Mouse (Mus musculus): ENCODE measurements around the gene Lamtor3. TPM values are rescaled to one million over a fixed set of nuclear protein-coding genes. Genes with fewer than 3 reads are reported as not detected.

Lamtor3 gene
- polyA plus RNA-seq, 1 experiment from 2014 or later = 106 TPM

DNA sequence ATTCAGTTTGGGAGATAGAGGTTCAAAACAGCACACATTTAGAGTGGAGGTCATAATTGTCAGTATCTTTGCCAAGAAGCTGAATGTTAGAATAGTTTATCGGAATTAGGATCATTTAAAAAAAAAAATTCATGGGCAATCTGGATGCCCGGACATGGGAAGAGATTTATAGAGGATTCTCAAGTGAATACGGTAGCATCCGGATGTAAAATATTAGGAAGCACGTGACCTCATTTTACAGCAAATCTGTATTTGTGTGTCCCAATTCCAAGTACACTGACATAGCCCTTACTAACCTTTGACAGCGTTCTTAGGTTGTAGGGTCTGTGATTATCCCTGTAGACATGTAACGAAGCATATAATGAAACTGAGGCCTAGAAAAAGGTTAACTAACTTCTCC lies 1.1 kb downstream of the Lamtor3 start:
- Histone ChIP-seq H3K4me2 (replicated peaks; ENCODE audit: low read depth) (peak overlapping the region; percentile 49), H3K27ac (replicated peaks) (no peak overlapping the region), H3K36me3 (ENCODE audit: control insufficient read depth, insufficient read depth, low read length) (peaks cover 11% of the 10 kb centered on the region; the same call in 1 of the 2 replicates), H3K4me1 (replicated peaks; ENCODE audit: control insufficient read depth, insufficient read depth) (peaks cover 4% of the 10 kb centered on the region; the same call in 1 of the 2 replicates), H3K9me3 (ENCODE audit: control insufficient read depth, low read length) (no peaks in the 10 kb centered on the region), H3K4me3 (ENCODE audit: low read depth, low read length) (peak overlapping the region; percentile 62; the same call in 1 of the 2 replicates), H3K27me3 (ENCODE audit: control insufficient read depth, insufficient read depth, low read length) (no peaks in the 10 kb centered on the region), H3K9ac (ENCODE audit: low read length) (peak overlapping the region; percentile 83; the same call in 1 of the 2 replicates)
- ATAC-seq (ENCODE audit: low FRiP score, low TSS enrichment) (no peak), DNase-seq (ENCODE audit: low spot score) (no peak)
- no peak for TF ChIP-seq CTCF (IDR thresholded peaks at IDR 0.05; ENCODE audit: low read depth)
- no peak for TF ChIP-seq EP300 (optimal IDR thresholded peaks at IDR 0.05)
- 86% methylated on average over 7 of the region's 7 CpGs for WGBS

GRCm38 (mm10) chr3:137920594-137920993 lies 2.3 kb downstream of the Lamtor3 start:
- peaks cover 4% of the 10 kb centered on the region; the same call in 1 of the 2 replicates for H3K4me1 ChIP-seq (replicated peaks; ENCODE audit: control insufficient read depth, insufficient read depth)
- no peak overlapping the region for H3K9ac ChIP-seq (ENCODE audit: low read length)
- 83% methylated on average over 4 of the region's 4 CpGs for WGBS
- DNase-seq (ENCODE audit: low spot score) = no peak
- H3K36me3 ChIP-seq (ENCODE audit: control insufficient read depth, insufficient read depth, low read length) = peaks cover 11% of the 10 kb centered on the region; the same call in 1 of the 2 replicates
- H3K4me2 ChIP-seq (replicated peaks; ENCODE audit: low read depth) = no peak overlapping the region
- ATAC-seq (ENCODE audit: low FRiP score, low TSS enrichment) = no peak
- no peaks in the 10 kb centered on the region for H3K27me3 ChIP-seq (ENCODE audit: control insufficient read depth, insufficient read depth, low read length)
- no peak overlapping the region for H3K4me3 ChIP-seq (ENCODE audit: low read depth, low read length)
- TF ChIP-seq CTCF (IDR thresholded peaks at IDR 0.05; ENCODE audit: low read depth) (no peak), EP300 (optimal IDR thresholded peaks at IDR 0.05) (no peak)
- no peaks in the 10 kb centered on the region for H3K9me3 ChIP-seq (ENCODE audit: control insufficient read depth, low read length)
- no peak overlapping the region for H3K27ac ChIP-seq (replicated peaks)

DNA sequence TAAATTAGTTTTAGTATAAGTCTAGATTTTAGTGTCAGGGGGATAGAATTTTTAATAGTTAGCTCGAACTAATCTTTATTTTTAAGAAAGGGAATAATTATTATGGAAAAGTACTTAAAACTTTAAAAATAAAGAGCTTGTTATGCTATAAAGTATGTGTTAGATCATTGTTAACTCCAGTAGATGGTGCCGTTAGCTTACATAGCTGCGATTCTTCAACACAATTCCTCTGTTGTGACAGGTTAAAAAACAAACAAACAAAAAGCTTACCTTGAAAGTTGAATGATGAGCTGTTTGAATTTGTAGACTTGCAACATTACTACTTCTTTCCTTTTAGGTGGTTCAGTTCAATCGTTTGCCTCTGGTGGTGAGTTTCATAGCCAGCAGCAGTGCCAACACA lies 8.7 kb downstream of the Lamtor3 start:
- Histone ChIP-seq H3K9ac (ENCODE audit: low read length) (no peak overlapping the region), H3K4me3 (ENCODE audit: low read depth, low read length) (no peak overlapping the region), H3K4me1 (replicated peaks; ENCODE audit: control insufficient read depth, insufficient read depth) (no peaks in the 10 kb centered on the region), H3K4me2 (replicated peaks; ENCODE audit: low read depth) (no peak overlapping the region), H3K27ac (replicated peaks) (no peak overlapping the region), H3K36me3 (ENCODE audit: control insufficient read depth, insufficient read depth, low read length) (peaks cover 14% of the 10 kb centered on the region; the same call in 1 of the 2 replicates), H3K9me3 (ENCODE audit: control insufficient read depth, low read length) (no peaks in the 10 kb centered on the region), H3K27me3 (ENCODE audit: control insufficient read depth, insufficient read depth, low read length) (no peaks in the 10 kb centered on the region)
- ATAC-seq (ENCODE audit: low FRiP score, low TSS enrichment) (no peak), DNase-seq (ENCODE audit: low spot score) (no peak)
- no peak for TF ChIP-seq EP300 (optimal IDR thresholded peaks at IDR 0.05)
- TF ChIP-seq CTCF (IDR thresholded peaks at IDR 0.05; ENCODE audit: low read depth) = peak; percentile 35
- WGBS = 93% methylated on average over 4 of the region's 4 CpGs

GRCm38 (mm10) chr3:137929940-137930339 lies 11.6 kb downstream of the Lamtor3 start:
- H3K9me3 ChIP-seq (ENCODE audit: control insufficient read depth, low read length) = no peaks in the 10 kb centered on the region
- no peaks in the 10 kb centered on the region for H3K27me3 ChIP-seq (ENCODE audit: control insufficient read depth, insufficient read depth, low read length)
- H3K9ac ChIP-seq (ENCODE audit: low read length) = no peak overlapping the region
- no peak overlapping the region for H3K4me2 ChIP-seq (replicated peaks; ENCODE audit: low read depth)
- H3K27ac ChIP-seq (replicated peaks) = no peak overlapping the region
- no peak for DNase-seq (ENCODE audit: low spot score)
- 87% methylated on average over 3 of the region's 3 CpGs for WGBS
- no peaks in the 10 kb centered on the region for H3K4me1 ChIP-seq (replicated peaks; ENCODE audit: control insufficient read depth, insufficient read depth)
- peaks cover 10% of the 10 kb centered on the region; the same call in 1 of the 2 replicates for H3K36me3 ChIP-seq (ENCODE audit: control insufficient read depth, insufficient read depth, low read length)
- no peak for TF ChIP-seq EP300 (optimal IDR thresholded peaks at IDR 0.05)
- no peak for TF ChIP-seq CTCF (IDR thresholded peaks at IDR 0.05; ENCODE audit: low read depth)
- ATAC-seq (ENCODE audit: low FRiP score, low TSS enrichment) = no peak
- H3K4me3 ChIP-seq (ENCODE audit: low read depth, low read length) = no peak overlapping the region

DNA sequence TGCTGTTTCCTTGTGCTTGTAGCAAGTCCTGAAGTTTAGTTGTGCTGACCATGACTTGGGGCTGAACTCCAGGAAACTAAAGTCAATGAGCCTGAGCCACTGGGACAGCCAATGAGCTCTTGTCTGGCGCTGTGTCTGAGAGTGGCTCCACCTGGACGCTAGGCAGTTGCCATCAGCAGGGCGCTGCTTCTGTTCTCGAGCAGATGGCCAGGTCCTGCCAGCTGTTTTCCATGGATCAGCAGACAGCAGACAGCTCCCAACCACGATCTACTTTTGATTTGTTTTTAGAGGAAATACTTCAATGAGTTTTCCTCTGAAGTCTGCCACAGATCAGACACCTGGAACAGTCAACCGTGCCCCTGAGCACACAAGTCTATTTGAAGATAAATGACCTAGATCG lies 14.4 kb downstream of the Lamtor3 start:
- Histone ChIP-seq H3K4me2 (replicated peaks; ENCODE audit: low read depth) (no peak overlapping the region), H3K4me3 (ENCODE audit: low read depth, low read length) (no peak overlapping the region), H3K36me3 (ENCODE audit: control insufficient read depth, insufficient read depth, low read length) (peaks cover 5% of the 10 kb centered on the region; the same call in 1 of the 2 replicates), H3K4me1 (replicated peaks; ENCODE audit: control insufficient read depth, insufficient read depth) (no peaks in the 10 kb centered on the region), H3K9me3 (ENCODE audit: control insufficient read depth, low read length) (no peaks in the 10 kb centered on the region), H3K27me3 (ENCODE audit: control insufficient read depth, insufficient read depth, low read length) (no peaks in the 10 kb centered on the region), H3K9ac (ENCODE audit: low read length) (no peak overlapping the region), H3K27ac (replicated peaks) (no peak overlapping the region)
- TF ChIP-seq EP300 (optimal IDR thresholded peaks at IDR 0.05) = no peak
- TF ChIP-seq CTCF (IDR thresholded peaks at IDR 0.05; ENCODE audit: low read depth) = no peak
- no peak for DNase-seq (ENCODE audit: low spot score)
- 62% methylated on average over 7 of the region's 7 CpGs for WGBS
- no peak for ATAC-seq (ENCODE audit: low FRiP score, low TSS enrichment)

DNA sequence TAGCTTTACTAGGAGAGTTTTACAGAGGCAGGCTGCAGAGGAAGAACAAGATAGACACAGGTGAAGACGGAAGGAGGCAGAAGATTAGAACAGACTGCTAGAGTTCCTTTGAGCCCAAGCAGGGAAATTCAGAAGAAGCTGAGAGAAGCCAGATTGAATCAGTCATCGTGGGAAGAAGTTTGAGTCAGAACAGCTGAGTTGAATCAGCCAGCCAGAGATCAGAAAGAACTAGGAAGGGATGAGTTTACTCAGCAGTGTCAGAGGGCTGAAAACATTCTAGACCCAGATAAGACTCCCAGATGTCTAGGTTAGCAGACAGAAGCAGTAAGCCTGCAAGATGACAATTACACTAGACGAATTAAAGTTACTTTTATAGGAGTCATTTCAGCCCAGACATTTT lies 15.7 kb downstream of the Lamtor3 start:
- H3K4me1 ChIP-seq (replicated peaks; ENCODE audit: control insufficient read depth, insufficient read depth) = no peaks in the 10 kb centered on the region
- WGBS = 40% methylated on average over 3 of the region's 3 CpGs
- no peak for DNase-seq (ENCODE audit: low spot score)
- peaks cover 3% of the 10 kb centered on the region; the same call in 1 of the 2 replicates for H3K36me3 ChIP-seq (ENCODE audit: control insufficient read depth, insufficient read depth, low read length)
- no peaks in the 10 kb centered on the region for H3K27me3 ChIP-seq (ENCODE audit: control insufficient read depth, insufficient read depth, low read length)
- TF ChIP-seq CTCF (IDR thresholded peaks at IDR 0.05; ENCODE audit: low read depth) (no peak), EP300 (optimal IDR thresholded peaks at IDR 0.05) (no peak)
- H3K4me3 ChIP-seq (ENCODE audit: low read depth, low read length) = no peak overlapping the region
- H3K4me2 ChIP-seq (replicated peaks; ENCODE audit: low read depth) = no peak overlapping the region
- no peaks in the 10 kb centered on the region for H3K9me3 ChIP-seq (ENCODE audit: control insufficient read depth, low read length)
- no peak overlapping the region for H3K27ac ChIP-seq (replicated peaks)
- no peak for ATAC-seq (ENCODE audit: low FRiP score, low TSS enrichment)
- no peak overlapping the region for H3K9ac ChIP-seq (ENCODE audit: low read length)
